Mouse (Mus musculus): ENCODE measurements at regions not wholly inside any gene's neighbourhood (a gene's known extent, or its start where the extent isn't known, plus 50 kb on each side); places are given as distances from the start of the nearest gene placed in this dataset.

GRCm38 (mm10) chr8:8746691-8747090 lies 56.4 kb upstream of the Arglu1 start:
- H3K9ac ChIP-seq (replicated peaks) = no peak overlapping the region
- no peak overlapping the region for H3K4me2 ChIP-seq
- H3K9me3 ChIP-seq = no peaks in the 10 kb centered on the region
- H3K4me3 ChIP-seq (replicated peaks) = no peak overlapping the region
- H3K27me3 ChIP-seq = no peaks in the 10 kb centered on the region
- H3K36me3 ChIP-seq = no peaks in the 10 kb centered on the region
- 64% methylated on average over 1 of the region's 1 CpGs for WGBS
- H3K4me1 ChIP-seq (replicated peaks) = no peaks in the 10 kb centered on the region
- ATAC-seq (ENCODE audit: insufficient number of reproducible peaks, insufficient read depth, low FRiP score, low TSS enrichment, low read depth) = no peak
- no peak overlapping the region for H3K27ac ChIP-seq

- H3K27ac ChIP-seq = no peak overlapping the region
These were observed 55.4 kb upstream of the Arglu1 start for GRCm38 (mm10) chr8:8745615-8746285.

More at GRCm38 (mm10) chr8:8745615-8746285, 55.4 kb upstream of the Arglu1 start:
- H3K9me3 ChIP-seq = no peaks in the 10 kb centered on the region
- H3K36me3 ChIP-seq = no peaks in the 10 kb centered on the region
- no peaks in the 10 kb centered on the region for H3K27me3 ChIP-seq
- WGBS = 85% methylated on average over 9 of the region's 9 CpGs
- ATAC-seq (ENCODE audit: insufficient number of reproducible peaks, insufficient read depth, low FRiP score, low TSS enrichment, low read depth) = no peak
- H3K9ac ChIP-seq (replicated peaks) = no peak overlapping the region
- no peaks in the 10 kb centered on the region for H3K4me1 ChIP-seq (replicated peaks)
- no peak overlapping the region for H3K4me2 ChIP-seq
- H3K4me3 ChIP-seq (replicated peaks) = no peak overlapping the region
